Mouse (Mus musculus) MEL (cell line): Measurements from ENCODE around the gene Cd302.

Experiments
- NRF1 ChIP-seq: IDR thresholded peaks from 2 replicates; pipeline ENCODE4 v1.6.1; 2014; ENCODE audit warnings: low read depth, mild to moderate bottlenecking, inconsistent platforms, low read length, improper control_type of control experiment, moderate library complexity; ENCODE audit not compliant: poor library complexity, insufficient read depth, severe bottlenecking
- POLR2A ChIP-seq, 2 experiments: IDR thresholded peaks; 2 replicates each; pipeline ENCODE4 v1.6.1; 2011 to 2012; ENCODE audit warnings: low read length in 2 of 2, mild to moderate bottlenecking in 2 of 2, control low read depth in 1 of 2, improper control_type of control experiment in 1 of 2, low read depth in 1 of 2, moderate library complexity in 1 of 2; ENCODE audit not compliant: control insufficient read depth in 1 of 2, insufficient read depth in 1 of 2, poor library complexity in 1 of 2
- ZMIZ1 ChIP-seq: IDR thresholded peaks from 2 replicates; pipeline ENCODE4 v1.6.1; 2012; ENCODE audit warnings: low read depth, mild to moderate bottlenecking, inconsistent platforms, low read length, improper control_type of control experiment, moderate library complexity

DNA sequence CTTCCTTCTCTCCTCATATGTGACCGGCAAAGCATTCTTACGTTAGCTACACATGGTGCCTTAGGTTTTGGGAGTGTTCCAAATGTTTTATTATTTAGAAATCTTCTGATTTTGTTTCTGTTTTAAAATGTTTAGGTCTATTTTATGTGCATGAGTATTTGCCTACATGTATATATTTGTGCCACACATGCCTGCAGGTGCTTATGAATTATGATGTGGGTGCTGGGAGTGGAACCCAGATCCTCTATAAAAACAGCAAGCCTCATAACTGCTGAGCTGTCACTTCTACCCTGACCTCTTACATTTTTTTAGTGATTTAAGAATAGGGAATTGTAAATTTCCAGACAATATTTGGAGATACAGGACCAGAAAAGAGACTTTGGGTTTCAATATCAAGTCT lies 62.3 kb downstream of the Cd302 start:
- TF ChIP-seq ZMIZ1: no peak
- TF ChIP-seq NRF1: no peak
- no peak for TF ChIP-seq POLR2A (IDR thresholded peaks at IDR 0.05; ENCODE audit: control insufficient read depth in 1 of 2, insufficient read depth in 1 of 2, low read depth in 1 of 2, low read length in 2 of 2, poor library complexity in 1 of 2)
